ENCODE assay signal across 8 mouse cellular contexts in genomic region chrX:101429142-101429949, GRCm38 (mm10). TPM values are rescaled to one million over a fixed set of nuclear protein-coding genes. Genes with fewer than 3 reads are reported as not detected.
DNase-seq lines count a peak whose midpoint lies in the region; ATAC-seq and TF ChIP-seq lines count a peak whose summit lies in the region.

Gene Nono (plus strand): TSS chrX:101429318.

- H3K4me2 ChIP-seq in heart, embryonic 15.5 days = peak within 1 kb of the TSS; percentile 57
- peak within 1 kb of the TSS; percentile 73 for H3K4me2 ChIP-seq in liver, embryonic 14.5 days (ENCODE audit: low read depth)
- H3K4me2 ChIP-seq in neural tube, embryonic 11.5 days (ENCODE audit: low read depth) = peak within 1 kb of the TSS; percentile 49
- H3K4me2 ChIP-seq in stomach, postnatal 0 days (replicated peaks; ENCODE audit: low read depth) = peak within 1 kb of the TSS; percentile 44

- H3K27ac ChIP-seq in forebrain, embryonic 10.5 days = peak within 1 kb of the TSS; percentile 97
- H3K27ac ChIP-seq in heart, embryonic 15.5 days = peak within 1 kb of the TSS; percentile 95
- H3K27ac ChIP-seq in liver, embryonic 14.5 days = peak within 1 kb of the TSS; percentile 79
- peak within 1 kb of the TSS; percentile 92 for H3K27ac ChIP-seq in neural tube, embryonic 11.5 days (ENCODE audit: low read depth, low read length)
- H3K27ac ChIP-seq in stomach, postnatal 0 days (replicated peaks) = peak within 1 kb of the TSS; percentile 96

- peak; percentile 75 for DNase-seq in CD8-positive naive resting alpha-beta T cell, adult 2 months (ENCODE audit: low read depth in 2 of 2, low spot score in 2 of 2)
- DNase-seq in c-Kit-positive CD71-negative TER-119-negative erythroid progenitor cells, embryonic 14.5 days (ENCODE audit: low read depth) = peak; percentile 84
- DNase-seq in forebrain, embryonic 10.5 days (ENCODE audit: extremely low spot score, low spot score) = peak; percentile 86
- peak; percentile 93 for DNase-seq in kidney, postnatal 25 days
- peak; percentile 90 to 93 (median 92) for DNase-seq in liver, embryonic 14.5 days (ENCODE audit: low read depth in 3 of 3, low spot score in 3 of 3)
- DNase-seq in neural tube, embryonic 11.5 days (ENCODE audit: low spot score) = peak; percentile 89
- DNase-seq in stomach, postnatal 0 days (ENCODE audit: low spot score) = peak; percentile 90

- peaks cover 35% of the 10 kb centered on the region for H3K36me3 ChIP-seq in forebrain, embryonic 10.5 days (replicated peaks)
- H3K36me3 ChIP-seq in heart, embryonic 15.5 days = no peaks in the 10 kb centered on the region; the same call in 1 of the 2 replicates
- peaks cover 4% of the 10 kb centered on the region for H3K36me3 ChIP-seq in liver, embryonic 14.5 days (replicated peaks; ENCODE audit: control insufficient read depth, insufficient read depth, low read depth)
- no peaks in the 10 kb centered on the region; the same call in 1 of the 2 replicates for H3K36me3 ChIP-seq in neural tube, embryonic 11.5 days (ENCODE audit: control insufficient read depth, insufficient read depth, low read length)
- no peaks in the 10 kb centered on the region for H3K36me3 ChIP-seq in stomach, postnatal 0 days (ENCODE audit: control insufficient read depth, insufficient read depth, low read length)

- H3K4me3 ChIP-seq in forebrain, embryonic 10.5 days = peak within 1 kb of the TSS; percentile 69
- H3K4me3 ChIP-seq in heart, embryonic 15.5 days = peak within 1 kb of the TSS; percentile 74
- peak within 1 kb of the TSS; percentile 86 to 95 for H3K4me3 ChIP-seq in liver, embryonic 14.5 days (ENCODE audit: insufficient read depth in 1 of 2, low read depth in 2 of 2, low read length in 2 of 2)
- peak within 1 kb of the TSS; percentile 70 for H3K4me3 ChIP-seq in neural tube, embryonic 11.5 days (ENCODE audit: low read depth, low read length)
- peak within 1 kb of the TSS; percentile 60 for H3K4me3 ChIP-seq in stomach, postnatal 0 days (ENCODE audit: low read depth, low read length)

- peak within 1 kb of the TSS; percentile 75 for H3K9ac ChIP-seq in heart, embryonic 15.5 days
- peak within 1 kb of the TSS; percentile 89 for H3K9ac ChIP-seq in liver, embryonic 14.5 days (replicated peaks)
- H3K9ac ChIP-seq in neural tube, embryonic 11.5 days (ENCODE audit: low read length) = peak within 1 kb of the TSS; percentile 93
- peak within 1 kb of the TSS; percentile 80 for H3K9ac ChIP-seq in stomach, postnatal 0 days (ENCODE audit: low read length)

- H3K9me3 ChIP-seq in forebrain, embryonic 10.5 days = no peaks in the 10 kb centered on the region
- H3K9me3 ChIP-seq in heart, embryonic 15.5 days (replicated peaks) = no peaks in the 10 kb centered on the region
- H3K9me3 ChIP-seq in liver, embryonic 14.5 days (ENCODE audit: control insufficient read depth, low read length) = no peaks in the 10 kb centered on the region
- no peaks in the 10 kb centered on the region for H3K9me3 ChIP-seq in neural tube, embryonic 11.5 days (ENCODE audit: control insufficient read depth, low read length)
- H3K9me3 ChIP-seq in stomach, postnatal 0 days (ENCODE audit: control insufficient read depth, low read length) = no peaks in the 10 kb centered on the region

- peaks cover 11% of the 10 kb centered on the region for H3K4me1 ChIP-seq in forebrain, embryonic 10.5 days
- 0 out of 2 replicates have a peak, but pooled peaks cover 6% of the 10 kb centered on the region for H3K4me1 ChIP-seq in heart, embryonic 15.5 days (replicated peaks)
- peaks cover 0 to 8% of the 10 kb centered on the region in 2 experiments; a peak in 3 of 4 replicates for H3K4me1 ChIP-seq in liver, embryonic 14.5 days (replicated peaks; ENCODE audit: control insufficient read depth in 2 of 2, insufficient read depth in 2 of 2, low read length in 1 of 2)
- H3K4me1 ChIP-seq in neural tube, embryonic 11.5 days (ENCODE audit: control insufficient read depth, insufficient read depth, low read length) = no peaks in the 10 kb centered on the region
- no peaks in the 10 kb centered on the region for H3K4me1 ChIP-seq in stomach, postnatal 0 days (replicated peaks; ENCODE audit: control insufficient read depth, insufficient read depth)

- TF ChIP-seq CTCF in liver, embryonic 14.5 days (IDR thresholded peaks at IDR 0.05; ENCODE audit: low read depth) = peak; percentile 48
- TF ChIP-seq CTCF in stomach, postnatal 0 days (IDR thresholded peaks at IDR 0.05; ENCODE audit: low read depth) = peak; percentile 54

- no peak for TF ChIP-seq EP300 in liver, embryonic 14.5 days (IDR thresholded peaks at IDR 0.05; ENCODE audit: low read depth)
- TF ChIP-seq EP300 in stomach, postnatal 0 days (optimal IDR thresholded peaks at IDR 0.05) = peak; percentile 31

- ATAC-seq in heart, embryonic 15.5 days (replicated peaks; ENCODE audit: insufficient number of reproducible peaks, insufficient read depth, low FRiP score, low read depth) = peak; percentile 94
- ATAC-seq in liver, embryonic 14.5 days (ENCODE audit: insufficient read depth) = peak; percentile 93
- peak; percentile 94 for ATAC-seq in neural tube, embryonic 11.5 days (ENCODE audit: insufficient read depth, low FRiP score, low TSS enrichment)
- ATAC-seq in stomach, postnatal 0 days (ENCODE audit: low FRiP score, low TSS enrichment) = peak; percentile 95

- WGBS in forebrain, embryonic 10.5 days = 20% methylated on average over 51 of the region's 51 CpGs
- WGBS in heart, embryonic 15.5 days = 20% methylated on average over 51 of the region's 51 CpGs
- WGBS in liver, embryonic 14.5 days (ENCODE audit: insufficient replicate concordance) = 13% methylated on average over 51 of the region's 51 CpGs
- 20% methylated on average over 45 of the region's 51 CpGs for WGBS in neural tube, embryonic 11.5 days
- 13% methylated on average over 43 of the region's 51 CpGs for WGBS in stomach, postnatal 0 days

- peaks cover 16% of the 10 kb centered on the region for H3K27me3 ChIP-seq in forebrain, embryonic 10.5 days (ENCODE audit: poor library complexity, severe bottlenecking)
- H3K27me3 ChIP-seq in heart, embryonic 15.5 days = no peaks in the 10 kb centered on the region
- no peaks in the 10 kb centered on the region for H3K27me3 ChIP-seq in liver, embryonic 14.5 days (ENCODE audit: control insufficient read depth, insufficient read depth, low read length)
- no peaks in the 10 kb centered on the region for H3K27me3 ChIP-seq in neural tube, embryonic 11.5 days (ENCODE audit: control insufficient read depth, insufficient read depth, low read length)
- no peaks in the 10 kb centered on the region for H3K27me3 ChIP-seq in stomach, postnatal 0 days (ENCODE audit: control insufficient read depth, insufficient read depth, low read length)

RNA-seq across cellular contexts. Expression of gene Nono, which starts in this region (rescaled TPM):
- 639 and 665 TPM in 2 replicates for polyA plus RNA-seq in forebrain, embryonic 10.5 days (2016; fragmentation: Nextera tagmentation; extraction: Ambion mirVana)
- 209 and 253 TPM in 2 replicates for polyA plus RNA-seq in heart, embryonic 15.5 days (2015; fragmentation: Nextera tagmentation; extraction: Ambion mirVana)
- polyA plus RNA-seq in liver, embryonic 14.5 days (2012; rRNA removed) = 78.8 and 117 TPM in 2 replicates
- polyA plus RNA-seq in liver, embryonic 14.5 days (2014; fragmentation: Nextera tagmentation; extraction: Ambion mirVana) = 103 and 113 TPM in 2 replicates
- 628 and 659 TPM in 2 replicates for polyA plus RNA-seq in neural tube, embryonic 11.5 days (2014; fragmentation: Nextera tagmentation; extraction: Ambion mirVana)
- polyA plus RNA-seq in stomach, postnatal 0 days (2015; fragmentation: Nextera tagmentation; extraction: Ambion mirVana) = 107 and 119 TPM in 2 replicates

Comparison
In these comparisons a context has a peak if more than half of its experiments do, and no peak if none do; other contexts are left out.
1. Peak in every context shown above with its lines: DNase-seq, ATAC-seq, H3K4me3 ChIP-seq and H3K27ac ChIP-seq.